Mouse (Mus musculus): ENCODE results near the gene Pak2.

Gene Pak2

GRCm38 (mm10) chr16:31996371-31996770 is 82.8 kb downstream of the Pak2 start:
- no peak for DNase-seq (ENCODE audit: low spot score)

GRCm38 (mm10) chr16:31993946-31994345 is 85.2 kb downstream of the Pak2 start:
- no peak for DNase-seq (ENCODE audit: low spot score)

DNA sequence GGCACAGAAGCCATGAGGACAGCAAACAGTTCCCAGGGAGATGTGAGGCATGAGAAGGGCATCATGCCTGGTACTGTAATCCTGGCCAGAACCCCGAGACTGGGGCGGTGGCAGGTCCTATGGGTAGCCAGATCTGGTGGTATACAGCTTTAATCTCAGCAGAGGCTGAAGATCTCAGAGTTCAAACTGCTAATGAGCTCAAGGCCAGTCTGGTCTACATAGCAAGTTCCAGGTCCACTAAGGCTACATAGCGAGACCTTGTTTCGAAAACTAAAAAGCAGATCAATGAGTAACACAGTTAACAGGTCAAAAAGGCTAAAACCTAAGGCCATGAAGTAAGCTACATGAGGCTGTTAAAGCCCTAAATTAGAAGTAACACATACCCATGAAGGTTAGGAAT is 85.9 kb downstream of the Pak2 start:
- DNase-seq (ENCODE audit: low spot score): no peak

GRCm38 (mm10) chr16:31992039-31992438 is 87.1 kb downstream of the Pak2 start:
- no peak for DNase-seq (ENCODE audit: low spot score)

- no peak for DNase-seq (ENCODE audit: low spot score)
These were observed 98.2 kb downstream of the Pak2 start for GRCm38 (mm10) chr16:31980946-31981345.

- no peak for DNase-seq (ENCODE audit: low spot score)
These were observed 99.6 kb downstream of the Pak2 start for GRCm38 (mm10) chr16:31979501-31979900.

GRCm38 (mm10) chr16:31975258-31975657 is 103.9 kb downstream of the Pak2 start:
- DNase-seq (ENCODE audit: low spot score): no peak

All from urinary bladder, postnatal 25 days (tissue).